Mouse (Mus musculus) liver, embryonic 14.5 days (tissue): ENCODE results near the gene Tfap2a.

Experiments
- CTCF ChIP-seq: IDR thresholded peaks from 2 replicates; pipeline ENCODE4 v1.5.1; 2016; ENCODE audit warnings: antibody characterized with exemption, low read depth, control low read depth
- EP300 ChIP-seq: IDR thresholded peaks from 2 replicates; pipeline ENCODE4 v1.6.1; 2016; ENCODE audit warnings: antibody characterized with exemption, low read depth

- no peak for TF ChIP-seq CTCF
- no peak for TF ChIP-seq EP300
These were observed 28.2 kb downstream of the Tfap2a start for GRCm38 (mm10) chr13:40710062-40710342.
